Mouse (Mus musculus): ENCODE data around the gene Ucp2. TPM values are rescaled to one million over a fixed set of nuclear protein-coding genes. Genes with fewer than 3 reads are reported as not detected.

The Ucp2 gene
- polyA plus RNA-seq, 1 experiment = 92.5 TPM

- no peaks in the 10 kb centered on the region for H3K79me2 ChIP-seq (ENCODE audit: control insufficient read depth, insufficient read depth)
- no peaks in the 10 kb centered on the region for H3K79me3 ChIP-seq (ENCODE audit: low read depth)
- H3K27me3 ChIP-seq (ENCODE audit: control insufficient read depth, insufficient read depth, insufficient read length) = no peaks in the 10 kb centered on the region
- no peak overlapping the region for H3ac ChIP-seq (ENCODE audit: control insufficient read depth, insufficient read length, low read depth)
- TF ChIP-seq FOSL1 (IDR thresholded peaks at IDR 0.05; ENCODE audit: insufficient read depth, low read length, poor library complexity, severe bottlenecking) = no peak
- no peak for TF ChIP-seq MAX (IDR thresholded peaks at IDR 0.05)
- TF ChIP-seq MYOG (IDR thresholded peaks at IDR 0.05; ENCODE audit: control insufficient read depth, extremely low read depth, insufficient read length) = no peak
- TF ChIP-seq CEBPB (IDR thresholded peaks at IDR 0.05; ENCODE audit: low read depth) = no peak
- no peak for TF ChIP-seq USF1 (IDR thresholded peaks at IDR 0.05; ENCODE audit: low read depth)
- no peak for TF ChIP-seq MYOD1 (IDR thresholded peaks at IDR 0.05; ENCODE audit: control insufficient read depth, insufficient read length, low read depth)
- no peak for TF ChIP-seq CTCF (IDR thresholded peaks at IDR 0.05; ENCODE audit: control insufficient read depth, insufficient read depth, insufficient read length)
- no peak overlapping the region for H3K4me3 ChIP-seq (ENCODE audit: insufficient read depth, poor library complexity, severe bottlenecking)
- H3K36me3 ChIP-seq (ENCODE audit: control insufficient read depth, insufficient read depth) = peaks cover 4% of the 10 kb centered on the region
Observed at GRCm38 (mm10) chr7:100459862-100460261, 33.3 kb upstream of the Ucp2 start.

- no peak overlapping the region for H3K4me3 ChIP-seq (ENCODE audit: insufficient read depth, poor library complexity, severe bottlenecking)
- H3K79me3 ChIP-seq (ENCODE audit: low read depth) = no peaks in the 10 kb centered on the region
- no peaks in the 10 kb centered on the region for H3K79me2 ChIP-seq (ENCODE audit: control insufficient read depth, insufficient read depth)
- no peaks in the 10 kb centered on the region for H3K36me3 ChIP-seq (ENCODE audit: control insufficient read depth, insufficient read depth)
- no peaks in the 10 kb centered on the region for H3K27me3 ChIP-seq (ENCODE audit: control insufficient read depth, insufficient read depth, insufficient read length)
- no peak for TF ChIP-seq FOSL1 (IDR thresholded peaks at IDR 0.05; ENCODE audit: insufficient read depth, low read length, poor library complexity, severe bottlenecking)
- no peak overlapping the region for H3ac ChIP-seq (ENCODE audit: control insufficient read depth, insufficient read length, low read depth)
Observed at GRCm38 (mm10) chr7:100461621-100462151, 31.5 kb upstream of the Ucp2 start.

- Histone ChIP-seq H3K79me2 (ENCODE audit: control insufficient read depth, insufficient read depth) (no peaks in the 10 kb centered on the region), H3K79me3 (ENCODE audit: low read depth) (no peaks in the 10 kb centered on the region), H3K4me3 (ENCODE audit: insufficient read depth, poor library complexity, severe bottlenecking) (no peak overlapping the region), H3K27me3 (ENCODE audit: control insufficient read depth, insufficient read depth, insufficient read length) (no peaks in the 10 kb centered on the region), H3K36me3 (ENCODE audit: control insufficient read depth, insufficient read depth) (no peaks in the 10 kb centered on the region), H3ac (ENCODE audit: control insufficient read depth, insufficient read length, low read depth) (no peak overlapping the region)
- TF ChIP-seq USF1 (IDR thresholded peaks at IDR 0.05; ENCODE audit: low read depth) (no peak), MYOD1 (IDR thresholded peaks at IDR 0.05; ENCODE audit: control insufficient read depth, insufficient read length, low read depth) (no peak), CEBPB (IDR thresholded peaks at IDR 0.05; ENCODE audit: low read depth) (no peak), MYOG (IDR thresholded peaks at IDR 0.05; ENCODE audit: control insufficient read depth, extremely low read depth, insufficient read length) (no peak), FOSL1 (IDR thresholded peaks at IDR 0.05; ENCODE audit: insufficient read depth, low read length, poor library complexity, severe bottlenecking) (no peak), MAX (IDR thresholded peaks at IDR 0.05) (no peak), CTCF (IDR thresholded peaks at IDR 0.05; ENCODE audit: control insufficient read depth, insufficient read depth, insufficient read length) (no peak)
Observed at GRCm38 (mm10) chr7:100463194-100463593, 29.9 kb upstream of the Ucp2 start.

- Histone ChIP-seq H3K79me2 (ENCODE audit: control insufficient read depth, insufficient read depth) (no peaks in the 10 kb centered on the region), H3K36me3 (ENCODE audit: control insufficient read depth, insufficient read depth) (no peaks in the 10 kb centered on the region), H3K79me3 (ENCODE audit: low read depth) (no peaks in the 10 kb centered on the region), H3K4me3 (ENCODE audit: insufficient read depth, poor library complexity, severe bottlenecking) (no peak overlapping the region), H3ac (ENCODE audit: control insufficient read depth, insufficient read length, low read depth) (no peak overlapping the region), H3K27me3 (ENCODE audit: control insufficient read depth, insufficient read depth, insufficient read length) (no peaks in the 10 kb centered on the region)
- no peak for TF ChIP-seq CEBPB (IDR thresholded peaks at IDR 0.05; ENCODE audit: low read depth)
- no peak for TF ChIP-seq MYOD1 (IDR thresholded peaks at IDR 0.05; ENCODE audit: control insufficient read depth, insufficient read length, low read depth)
- no peak for TF ChIP-seq FOSL1 (IDR thresholded peaks at IDR 0.05; ENCODE audit: insufficient read depth, low read length, poor library complexity, severe bottlenecking)
- no peak for TF ChIP-seq MYOG (IDR thresholded peaks at IDR 0.05; ENCODE audit: control insufficient read depth, extremely low read depth, insufficient read length)
- TF ChIP-seq CTCF (IDR thresholded peaks at IDR 0.05; ENCODE audit: control insufficient read depth, insufficient read depth, insufficient read length) = no peak
Observed at GRCm38 (mm10) chr7:100463757-100464156, 29.4 kb upstream of the Ucp2 start.

- no peak overlapping the region for H3K4me3 ChIP-seq (ENCODE audit: insufficient read depth, poor library complexity, severe bottlenecking)
- H3K36me3 ChIP-seq (ENCODE audit: control insufficient read depth, insufficient read depth) = no peaks in the 10 kb centered on the region
- no peak overlapping the region for H3ac ChIP-seq (ENCODE audit: control insufficient read depth, insufficient read length, low read depth)
- no peaks in the 10 kb centered on the region for H3K79me2 ChIP-seq (ENCODE audit: control insufficient read depth, insufficient read depth)
- no peaks in the 10 kb centered on the region for H3K79me3 ChIP-seq (ENCODE audit: low read depth)
- TF ChIP-seq USF1 (IDR thresholded peaks at IDR 0.05; ENCODE audit: low read depth) (no peak), CEBPB (IDR thresholded peaks at IDR 0.05; ENCODE audit: low read depth) (no peak), CTCF (IDR thresholded peaks at IDR 0.05; ENCODE audit: control insufficient read depth, insufficient read depth, insufficient read length) (no peak), FOSL1 (IDR thresholded peaks at IDR 0.05; ENCODE audit: insufficient read depth, low read length, poor library complexity, severe bottlenecking) (no peak), MAX (IDR thresholded peaks at IDR 0.05) (no peak), MYOG (IDR thresholded peaks at IDR 0.05; ENCODE audit: control insufficient read depth, extremely low read depth, insufficient read length) (no peak), MYOD1 (IDR thresholded peaks at IDR 0.05; ENCODE audit: control insufficient read depth, insufficient read length, low read depth) (no peak)
- H3K27me3 ChIP-seq (ENCODE audit: control insufficient read depth, insufficient read depth, insufficient read length) = no peaks in the 10 kb centered on the region
Observed at GRCm38 (mm10) chr7:100464248-100464647, 28.9 kb upstream of the Ucp2 start.

GRCm38 (mm10) chr7:100465248-100465647 lies 27.9 kb upstream of the Ucp2 start:
- H3K79me3 ChIP-seq (ENCODE audit: low read depth) = no peaks in the 10 kb centered on the region
- peak overlapping the region; percentile 6 for H3ac ChIP-seq (ENCODE audit: control insufficient read depth, insufficient read length, low read depth)
- no peaks in the 10 kb centered on the region for H3K27me3 ChIP-seq (ENCODE audit: control insufficient read depth, insufficient read depth, insufficient read length)
- H3K4me3 ChIP-seq (ENCODE audit: insufficient read depth, poor library complexity, severe bottlenecking) = no peak overlapping the region
- no peaks in the 10 kb centered on the region for H3K36me3 ChIP-seq (ENCODE audit: control insufficient read depth, insufficient read depth)
- TF ChIP-seq MYOG (IDR thresholded peaks at IDR 0.05; ENCODE audit: control insufficient read depth, extremely low read depth, insufficient read length) (no peak), CEBPB (IDR thresholded peaks at IDR 0.05; ENCODE audit: low read depth) (no peak), USF1 (IDR thresholded peaks at IDR 0.05; ENCODE audit: low read depth) (no peak), MAX (IDR thresholded peaks at IDR 0.05) (no peak), FOSL1 (IDR thresholded peaks at IDR 0.05; ENCODE audit: insufficient read depth, low read length, poor library complexity, severe bottlenecking) (no peak), MYOD1 (IDR thresholded peaks at IDR 0.05; ENCODE audit: control insufficient read depth, insufficient read length, low read depth) (no peak), CTCF (IDR thresholded peaks at IDR 0.05; ENCODE audit: control insufficient read depth, insufficient read depth, insufficient read length) (no peak)
- H3K79me2 ChIP-seq (ENCODE audit: control insufficient read depth, insufficient read depth) = no peaks in the 10 kb centered on the region
